Mouse (Mus musculus): ENCODE data around the gene Pdik1l. TPM values are rescaled to one million over a fixed set of nuclear protein-coding genes. Genes with fewer than 3 reads are reported as not detected.

Gene Pdik1l
- total RNA-seq, 4 experiments from 2014 or later = 15.8 to 22.4 (median 19.3) TPM

DNA sequence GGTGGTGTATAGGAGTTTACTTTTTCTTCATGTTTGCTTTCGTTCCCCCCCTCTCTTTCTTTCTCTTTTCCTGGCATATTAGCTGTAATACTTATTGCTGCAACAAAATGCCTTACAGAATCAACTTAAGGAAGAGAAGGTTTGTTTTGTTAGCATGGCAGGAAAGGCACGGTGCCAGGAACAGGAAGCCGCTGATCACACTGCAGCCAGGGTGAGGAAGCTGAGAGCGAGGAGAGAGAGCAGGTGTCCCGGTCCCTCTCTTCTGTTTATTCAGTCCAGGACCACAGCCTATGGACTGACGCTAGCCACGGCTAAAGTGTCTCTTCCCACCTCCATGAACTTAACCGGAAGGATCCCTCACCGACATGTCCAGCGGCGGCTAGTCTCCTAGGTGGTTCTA, 29.3 kb downstream of the Pdik1l start:
- DNase-seq (ENCODE audit: low spot score in 2 of 2) = no peak

DNA sequence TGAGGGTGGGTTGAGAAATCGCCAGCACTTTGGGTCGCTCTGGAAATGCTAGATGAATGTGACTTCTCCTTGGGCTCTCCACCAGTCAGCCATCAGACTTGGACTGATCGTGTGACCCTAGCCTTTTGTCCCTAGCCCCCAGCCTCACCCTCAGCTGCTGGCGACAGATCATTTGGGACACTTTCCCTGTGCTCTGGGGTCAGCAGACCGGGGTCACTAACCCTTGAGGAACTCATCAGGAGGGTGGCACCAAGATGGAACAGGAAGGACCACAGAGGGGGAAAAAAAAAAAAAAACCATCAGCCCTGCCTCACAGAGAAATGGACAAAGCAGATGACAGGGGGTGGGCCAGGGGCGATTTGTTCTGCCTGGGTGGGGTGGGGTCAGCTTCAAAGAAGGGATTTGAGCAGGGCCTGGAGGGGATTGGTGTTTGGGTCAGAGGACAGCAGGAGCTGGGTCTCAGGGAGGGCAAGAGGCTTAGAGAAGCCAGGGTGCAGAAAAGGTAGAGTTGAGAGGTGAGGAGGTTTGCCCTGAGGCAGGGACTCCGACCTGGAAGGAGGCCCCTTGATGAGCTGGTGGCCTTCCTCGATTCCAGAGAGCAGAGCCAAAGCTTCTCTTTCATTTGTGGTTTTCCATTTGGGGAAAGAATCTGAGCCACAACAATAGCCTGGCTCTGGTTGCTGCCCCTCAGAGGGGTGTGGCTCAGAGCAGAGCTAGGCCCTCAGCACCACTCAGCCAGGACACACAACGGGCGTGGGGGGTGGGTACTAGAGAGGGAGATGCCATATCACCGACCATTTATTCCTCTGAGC, 30.3 kb downstream of the Pdik1l start:
- no peak for DNase-seq (ENCODE audit: low spot score in 2 of 2)

DNA sequence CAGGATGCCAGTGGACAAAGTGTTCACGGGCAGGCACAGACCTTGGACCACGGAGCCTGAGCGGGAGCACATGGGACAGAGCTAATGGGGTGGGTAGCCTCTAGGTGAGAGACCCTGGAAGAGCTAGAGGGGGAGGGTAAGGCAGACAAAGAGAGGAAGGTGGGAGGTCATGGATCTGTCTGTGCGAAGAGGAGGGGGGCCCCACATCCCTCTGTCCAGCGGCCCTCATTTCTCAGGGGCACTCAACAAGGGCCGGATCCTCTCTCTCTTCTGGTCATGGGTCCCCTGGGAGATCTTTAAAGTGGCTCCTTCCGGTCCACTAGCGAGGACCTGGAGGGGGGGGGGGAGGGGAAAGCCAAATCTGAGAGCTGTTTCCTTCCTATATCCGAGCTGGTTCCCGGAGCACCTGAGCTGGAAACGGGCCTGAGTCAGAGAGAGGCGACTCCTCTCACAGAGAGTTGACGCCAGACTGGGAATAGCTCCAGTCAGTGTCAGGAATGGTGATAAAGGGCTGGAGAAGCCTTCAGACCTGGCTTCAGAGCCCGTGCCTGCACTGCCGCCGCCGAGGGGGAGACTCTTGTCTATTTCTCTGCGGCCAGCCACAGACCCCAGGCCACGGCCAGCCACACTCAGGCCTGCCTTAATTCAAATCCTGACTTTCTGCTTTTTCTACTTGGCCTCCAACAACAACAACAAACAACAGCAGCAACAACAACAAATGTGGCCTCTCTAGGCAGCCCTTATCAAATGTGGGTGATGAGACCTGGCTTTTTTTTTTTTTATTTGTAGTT, 31.1 kb downstream of the Pdik1l start:
- no peak for DNase-seq (ENCODE audit: low spot score in 2 of 2)

DNA sequence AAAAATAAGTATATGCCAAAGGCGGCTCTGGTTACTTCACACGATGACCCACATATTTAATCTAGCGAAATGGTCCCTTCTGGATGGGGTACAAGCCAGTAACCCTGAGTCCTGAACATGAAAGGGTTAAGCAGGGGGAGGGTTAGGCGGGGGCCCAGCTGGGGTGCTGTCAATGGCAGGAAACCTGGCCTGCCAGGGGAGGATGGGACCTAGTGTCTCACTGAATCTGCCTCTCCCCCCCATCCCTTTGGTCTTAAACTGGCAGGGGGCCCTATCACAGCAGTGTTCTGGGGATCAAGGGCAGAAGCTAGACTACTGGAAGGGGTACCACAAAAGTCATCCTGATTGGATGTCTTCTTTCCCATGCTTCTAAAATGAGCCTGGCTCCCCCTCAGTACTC, 31.8 kb downstream of the Pdik1l start:
- no peak for DNase-seq (ENCODE audit: low spot score in 2 of 2)

DNA sequence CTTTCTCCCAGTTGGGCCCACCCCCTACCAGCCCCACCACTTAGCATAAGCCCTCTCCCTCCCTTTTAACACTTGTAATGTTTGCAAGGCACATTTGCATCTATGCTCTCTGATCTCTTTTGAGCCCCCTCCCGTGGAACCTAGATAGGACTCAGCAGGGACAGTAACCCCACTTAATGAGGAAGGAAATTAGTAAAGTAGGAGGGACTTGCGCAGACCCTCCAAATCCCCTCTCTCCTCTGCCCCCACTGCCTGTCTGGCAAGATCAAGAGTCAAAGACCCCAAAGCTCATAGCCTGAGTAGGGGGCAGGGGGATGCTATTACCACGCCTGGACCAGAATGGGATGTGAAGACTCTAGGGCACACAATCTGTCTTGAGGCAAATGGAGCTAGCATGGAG, 32.9 kb downstream of the Pdik1l start:
- no peak for DNase-seq (ENCODE audit: low spot score in 2 of 2)

DNA sequence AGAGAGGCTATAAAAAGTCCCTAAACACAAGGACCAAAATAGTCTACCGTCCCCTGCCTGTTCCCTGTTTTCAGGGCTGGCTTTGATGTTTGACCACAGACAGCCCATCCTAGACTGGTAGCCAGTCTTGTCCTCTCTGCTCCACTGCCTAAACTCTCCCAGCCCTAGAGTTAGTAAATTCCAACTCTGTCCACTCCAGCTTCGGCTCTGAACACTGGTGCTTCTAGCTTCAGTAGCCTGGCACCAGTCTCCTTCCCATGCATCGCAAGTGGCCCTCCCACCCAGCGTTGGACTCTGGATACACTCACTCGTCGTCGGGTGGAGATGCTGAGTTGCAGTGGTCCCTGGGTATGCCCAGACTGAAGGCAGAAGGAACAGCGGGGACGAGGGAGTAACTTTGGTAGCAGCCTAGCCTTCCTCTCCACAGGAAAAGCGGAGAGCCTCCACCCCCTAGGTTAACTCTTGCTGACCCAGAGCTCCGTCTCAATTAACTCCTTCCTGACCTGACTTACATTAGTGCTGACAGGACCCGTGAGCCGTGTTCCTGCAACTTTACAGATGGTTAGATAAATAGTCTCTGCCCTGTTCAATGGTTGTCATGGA, 33.9 kb downstream of the Pdik1l start, which contains the start of gene Grrp1:
Grrp1 (minus strand) TSS at position 385 of the 603 bp plus-strand sequence.
- DNase-seq (ENCODE audit: low spot score in 2 of 2) = no peak

DNA sequence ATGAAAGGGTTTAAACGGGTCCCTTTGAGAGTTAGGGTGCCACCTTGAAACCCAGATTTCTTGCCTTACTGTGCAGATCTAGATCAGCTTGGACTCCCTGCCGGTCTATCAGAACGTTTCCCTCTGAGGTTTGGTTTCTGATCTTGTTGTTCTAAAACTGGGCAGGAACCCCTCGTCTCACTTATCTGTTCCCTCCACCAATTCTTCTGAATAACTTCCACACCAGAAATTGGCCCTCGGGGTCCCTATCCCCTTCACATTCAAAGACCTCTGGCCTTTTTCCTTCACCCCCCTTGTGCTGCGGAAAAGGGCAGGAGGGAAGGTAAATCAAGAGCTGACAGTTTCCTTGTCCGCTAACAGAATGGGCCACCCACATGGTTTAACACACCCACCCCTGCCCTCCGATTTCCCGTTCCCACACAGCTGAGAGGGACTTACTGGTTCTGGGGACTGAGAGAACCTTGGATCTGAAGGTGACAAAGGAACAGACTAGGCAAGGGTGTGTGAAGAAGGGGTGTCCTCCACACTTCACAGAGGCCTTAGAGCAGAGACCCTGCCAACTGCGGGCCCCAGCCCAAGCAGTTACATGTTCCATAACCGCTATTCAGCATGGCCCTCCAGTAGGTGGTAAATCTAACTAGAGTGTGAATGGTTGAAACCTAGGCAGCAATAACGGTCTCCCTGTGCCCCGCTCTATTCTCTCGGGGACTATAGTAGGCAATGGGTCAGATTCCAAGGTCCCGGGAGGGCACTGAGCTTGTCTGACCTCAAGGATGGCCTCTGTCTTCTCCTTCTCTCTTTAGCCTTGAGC, 34.6 kb downstream of the Pdik1l start:
- DNase-seq (ENCODE audit: low spot score in 2 of 2) = no peak

DNA sequence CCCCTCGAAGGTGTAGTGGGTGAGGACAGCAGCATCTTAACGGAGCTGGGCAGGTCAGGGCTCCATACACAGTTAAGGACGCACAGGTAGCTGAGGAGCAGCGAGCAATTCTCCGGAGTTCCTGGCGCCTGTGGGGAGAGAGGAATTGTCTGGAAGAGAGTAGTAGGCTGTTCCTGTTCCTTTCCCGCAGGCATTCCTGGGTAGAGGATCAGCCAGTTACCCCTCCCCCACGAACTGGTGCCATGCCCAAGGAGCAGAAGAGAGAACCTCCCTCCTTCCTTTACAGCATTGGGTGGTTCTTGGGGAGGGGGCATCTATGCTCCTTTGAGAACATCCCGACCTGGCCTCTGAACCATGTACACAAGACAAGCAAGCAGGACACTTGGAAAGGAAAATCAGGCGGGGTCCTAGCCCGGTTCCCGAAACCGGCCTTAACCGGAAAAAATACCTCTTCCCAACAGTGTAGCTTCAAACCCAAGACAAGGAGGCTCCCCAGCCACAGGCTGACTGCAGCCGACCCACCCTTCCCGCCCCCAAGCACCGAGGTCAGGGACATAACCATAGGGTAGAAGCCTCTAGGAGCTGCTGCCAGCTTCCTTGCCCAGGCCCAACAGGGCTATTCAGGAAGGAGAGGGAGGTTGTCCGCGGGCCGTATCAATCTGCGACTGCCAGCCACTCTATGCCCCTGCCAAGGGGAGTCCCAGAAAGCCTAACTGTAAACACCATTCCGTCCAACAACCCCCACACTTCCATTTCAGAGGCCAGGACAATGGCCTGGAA, 35.4 kb downstream of the Pdik1l start:
- DNase-seq (ENCODE audit: low spot score in 2 of 2) = no peak

DNA sequence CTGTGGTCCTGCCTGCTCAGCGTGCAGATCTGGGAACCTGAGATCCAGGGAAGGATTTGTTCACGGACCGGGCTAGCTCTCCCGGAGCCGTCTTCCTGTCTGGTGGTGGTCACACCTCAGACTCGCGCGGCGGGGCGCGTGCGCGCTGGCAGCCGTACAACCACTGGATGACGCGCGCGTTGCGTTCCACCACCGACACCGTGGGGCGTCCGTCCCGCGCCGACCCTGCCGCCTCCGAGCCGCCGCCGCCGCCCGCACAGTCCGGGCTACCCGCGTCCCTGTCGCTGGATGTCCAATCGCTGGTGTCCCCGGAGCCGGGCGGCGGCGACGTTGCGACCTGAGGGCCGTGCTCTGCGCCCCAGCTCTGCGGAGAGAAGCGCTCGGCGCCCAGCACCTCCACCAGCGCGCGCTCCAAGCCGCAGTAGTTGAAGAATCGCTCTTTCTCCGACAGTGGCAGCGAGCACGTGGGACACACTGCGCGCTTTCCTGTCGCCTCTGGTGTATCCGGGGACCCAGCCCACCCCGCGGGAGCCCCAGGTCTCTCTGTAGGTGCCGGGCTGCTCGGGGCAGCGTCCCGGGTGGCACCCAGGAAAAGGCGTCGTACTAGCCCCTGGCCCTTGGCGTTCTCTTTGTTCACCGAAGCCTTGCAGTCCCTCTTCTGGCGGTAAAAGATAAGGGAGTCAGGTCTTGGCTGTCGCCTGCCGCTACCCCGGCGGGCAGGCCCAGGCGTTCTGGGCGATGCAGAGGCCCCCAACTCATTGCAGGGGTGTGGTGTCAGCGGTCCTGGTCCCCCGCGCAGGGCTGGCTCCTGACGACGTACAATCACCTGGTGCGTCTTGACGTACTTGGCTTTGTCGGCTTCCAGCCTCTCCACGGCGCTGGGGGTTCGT, 36.2 kb downstream of the Pdik1l start:
- peak in 1 of 2 experiments; percentile 32 for DNase-seq (ENCODE audit: low spot score in 2 of 2)

DNA sequence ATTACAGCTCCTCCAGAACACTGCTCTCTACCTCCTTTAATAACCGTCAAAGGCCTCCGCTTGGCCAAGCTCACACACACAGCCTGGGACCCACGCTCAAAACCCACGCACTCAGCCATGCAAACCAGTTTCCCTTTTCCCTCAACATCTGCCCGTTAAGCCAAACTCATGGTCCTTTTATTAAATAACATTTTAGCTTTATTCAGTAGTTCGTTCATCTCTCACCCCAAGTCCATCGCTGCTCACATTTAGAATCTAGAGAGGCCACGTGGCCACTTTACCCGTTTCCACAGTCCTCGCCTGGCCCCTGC, 36.8 kb downstream of the Pdik1l start:
- no peak for DNase-seq (ENCODE audit: low spot score in 2 of 2)

DNA sequence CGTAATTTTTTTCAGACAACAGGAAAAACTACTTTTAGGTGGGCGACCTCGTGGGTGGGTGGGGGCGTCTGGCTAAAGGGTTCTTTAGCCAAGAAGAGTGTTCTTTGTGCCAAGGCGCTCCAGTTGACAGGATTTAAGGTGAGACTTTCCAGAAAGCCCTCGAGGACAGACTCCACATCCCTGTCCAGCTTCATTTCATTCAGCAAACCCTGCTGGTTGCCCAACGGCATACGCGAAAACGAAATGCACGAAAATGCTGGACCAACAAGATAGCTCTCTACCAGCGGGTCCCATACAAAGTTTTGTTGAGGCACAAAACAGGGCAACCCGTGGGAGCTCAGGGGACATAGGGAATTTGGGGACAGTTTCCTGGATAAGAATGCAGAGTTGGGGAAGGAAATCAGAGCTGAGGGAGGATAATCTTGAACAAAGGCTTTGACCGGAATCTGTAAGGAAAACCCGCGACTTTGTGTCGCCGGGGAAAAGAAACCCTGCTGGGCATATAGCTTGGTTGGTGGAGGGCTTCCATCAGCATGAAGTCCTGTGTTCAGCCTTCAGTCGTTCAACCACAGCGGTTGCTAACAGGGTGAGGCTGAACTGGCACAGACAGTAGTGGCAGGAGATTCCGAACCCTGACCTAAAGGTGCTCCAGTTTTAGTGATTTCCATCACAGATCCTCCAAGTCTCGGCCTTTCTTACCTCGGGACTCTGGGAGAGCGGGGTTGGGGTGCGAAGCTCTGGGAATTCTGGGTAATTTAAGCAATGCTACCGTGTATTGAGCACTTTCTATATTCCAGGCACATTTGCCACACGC, 37.4 kb downstream of the Pdik1l start:
- DNase-seq (ENCODE audit: low spot score in 2 of 2) = no peak

DNA sequence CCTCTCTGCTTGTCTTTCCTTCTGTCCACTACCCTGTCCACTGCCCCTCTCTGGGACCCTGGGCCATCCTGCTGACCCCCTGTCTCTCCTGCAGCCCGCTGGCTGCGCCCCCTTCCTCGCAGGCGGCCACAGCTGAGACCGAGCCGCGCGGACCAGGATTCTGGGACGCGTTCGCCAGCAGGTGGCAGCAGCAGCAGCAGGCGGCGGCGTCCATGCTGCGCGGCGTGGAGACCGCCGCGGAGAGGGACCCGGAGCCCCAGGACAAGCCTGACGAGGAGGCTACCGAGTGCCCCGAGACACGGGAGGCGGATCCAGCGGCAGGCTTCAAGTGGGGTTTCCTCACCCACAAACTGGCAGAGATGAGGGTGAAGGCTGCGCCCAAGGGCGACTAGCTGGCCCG, 38.0 kb downstream of the Pdik1l start:
- DNase-seq (ENCODE audit: low spot score in 2 of 2) = peak in 1 of 2 experiments; percentile 50

DNA sequence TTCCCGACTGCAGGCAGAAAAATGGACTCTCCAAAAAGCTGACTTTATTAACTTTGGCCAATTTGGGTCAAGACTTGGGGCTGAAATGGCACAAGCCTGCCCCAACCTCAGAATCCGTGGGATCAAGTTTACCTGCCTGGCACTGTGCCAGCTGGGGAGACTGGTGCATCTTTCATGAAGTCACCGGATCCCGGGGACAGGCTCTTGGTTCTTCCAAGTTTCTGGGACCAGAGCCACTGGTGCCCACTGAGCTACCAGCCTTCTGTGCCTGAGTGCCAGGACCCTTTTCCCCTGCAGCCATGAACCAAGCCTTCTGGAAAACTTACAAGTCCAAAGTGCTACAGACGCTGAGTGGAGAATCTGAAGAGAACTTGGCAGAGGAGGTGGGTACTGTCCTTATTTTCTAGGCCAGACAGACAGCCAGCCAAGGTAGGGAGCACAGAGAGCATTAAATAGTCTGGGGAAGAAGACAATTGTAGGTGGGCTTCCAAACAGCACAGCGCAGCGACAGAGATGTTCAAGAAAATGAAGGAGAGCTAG, 40.9 kb downstream of the Pdik1l start, which contains the start of gene Gm30191:
Gm30191 (plus strand) TSS at position 217 of the 540 bp plus-strand sequence.
- no peak for DNase-seq (ENCODE audit: low spot score in 2 of 2)

DNA sequence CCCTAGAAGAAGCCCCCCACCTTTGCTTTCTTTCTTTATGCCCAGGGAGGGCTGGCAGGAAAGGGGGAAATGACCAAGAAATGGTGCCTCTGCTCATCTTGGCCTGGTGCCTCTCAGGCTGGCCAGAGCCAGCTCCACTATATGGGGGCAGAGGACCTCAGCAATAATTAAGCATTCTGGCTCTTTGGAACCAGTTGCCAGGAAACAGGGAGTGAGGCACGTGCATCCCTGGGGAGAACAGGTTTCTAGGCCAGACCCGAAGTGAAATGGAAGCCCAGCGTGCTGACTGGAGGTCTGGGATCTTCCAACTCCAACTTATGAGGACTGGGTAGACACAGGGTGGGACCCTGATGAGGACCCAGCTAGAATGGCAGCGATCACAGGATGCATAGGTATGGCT, 41.4 kb downstream of the Pdik1l start:
- no peak for DNase-seq (ENCODE audit: low spot score in 2 of 2)

DNA sequence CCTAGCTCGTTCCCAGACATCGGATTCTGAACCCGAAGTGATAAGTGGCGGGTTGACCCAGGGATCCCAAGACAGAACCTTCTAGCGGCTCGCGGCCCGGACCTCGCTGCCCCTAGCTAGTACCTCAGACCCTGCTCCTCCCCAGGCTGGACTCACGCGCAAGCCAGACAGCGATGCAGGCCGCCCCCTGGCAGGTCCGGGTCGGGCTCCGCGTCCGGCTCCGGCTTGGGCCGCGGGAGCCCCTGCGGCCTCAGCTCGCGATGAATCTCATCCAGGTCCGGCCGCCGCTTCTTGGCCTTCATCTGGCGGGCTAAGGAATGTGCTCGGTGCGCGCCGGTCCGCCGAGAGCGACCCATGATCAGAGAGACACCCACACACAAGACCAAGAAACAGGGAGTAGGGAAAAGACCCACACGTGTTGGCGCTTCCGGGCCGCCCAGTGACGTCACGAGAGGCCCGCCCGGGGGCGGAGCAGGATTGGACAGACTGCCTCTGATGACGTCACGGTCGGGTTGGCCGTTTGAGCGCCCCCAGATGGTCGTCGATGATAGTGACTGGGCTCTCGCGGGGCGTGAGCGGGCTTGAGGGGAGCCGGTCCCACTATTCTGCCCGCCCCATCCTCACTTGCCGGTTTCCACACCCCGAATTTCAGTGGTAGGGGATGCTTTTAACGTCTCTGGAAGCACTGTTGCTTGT, 42.4 kb downstream of the Pdik1l start, which contains the start of gene Zfp593:
Zfp593 (minus strand) TSS at position 445 of the 696 bp plus-strand sequence.
- DNase-seq (ENCODE audit: low spot score in 2 of 2) = peak; percentile 91 to 92

DNA sequence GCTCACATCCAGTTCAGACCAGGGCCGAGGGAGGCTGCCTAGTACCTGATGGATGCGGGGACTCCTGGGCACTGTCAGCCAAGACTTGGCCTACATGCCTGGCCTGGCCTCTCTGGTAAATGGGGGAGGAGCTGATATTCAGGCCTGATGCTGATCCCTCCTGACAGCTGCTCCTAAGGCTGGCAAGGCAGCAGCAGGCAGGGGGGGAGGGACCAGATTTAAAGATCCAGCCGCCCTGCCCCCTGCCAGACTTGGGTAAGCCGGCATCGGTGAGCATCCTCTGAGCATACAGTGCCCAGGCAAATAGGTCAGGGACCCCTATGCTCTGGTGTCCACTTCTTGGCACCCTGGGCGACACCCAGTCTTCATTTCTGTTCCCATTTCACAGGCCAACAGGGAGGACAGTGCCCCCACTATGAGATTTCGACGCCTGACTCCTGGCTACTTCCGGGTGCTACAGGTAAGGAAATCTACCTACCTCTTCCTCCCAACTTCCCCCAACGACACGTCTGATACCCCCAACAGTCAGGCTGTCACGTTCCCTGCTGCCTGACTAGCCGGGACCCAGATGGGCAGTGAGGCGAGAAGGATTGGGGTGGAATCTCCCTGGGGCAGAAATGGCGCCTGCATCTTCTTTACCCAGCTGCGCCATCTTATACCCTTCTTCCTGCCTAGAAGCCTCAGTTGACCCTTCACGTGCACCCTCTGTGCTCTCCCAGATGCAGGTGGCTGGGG, 44.0 kb downstream of the Pdik1l start, which contains the start of gene E130218I03Rik:
E130218I03Rik (plus strand) TSS at position 147 of the 735 bp plus-strand sequence.
- DNase-seq (ENCODE audit: low spot score in 2 of 2) = no peak

DNA sequence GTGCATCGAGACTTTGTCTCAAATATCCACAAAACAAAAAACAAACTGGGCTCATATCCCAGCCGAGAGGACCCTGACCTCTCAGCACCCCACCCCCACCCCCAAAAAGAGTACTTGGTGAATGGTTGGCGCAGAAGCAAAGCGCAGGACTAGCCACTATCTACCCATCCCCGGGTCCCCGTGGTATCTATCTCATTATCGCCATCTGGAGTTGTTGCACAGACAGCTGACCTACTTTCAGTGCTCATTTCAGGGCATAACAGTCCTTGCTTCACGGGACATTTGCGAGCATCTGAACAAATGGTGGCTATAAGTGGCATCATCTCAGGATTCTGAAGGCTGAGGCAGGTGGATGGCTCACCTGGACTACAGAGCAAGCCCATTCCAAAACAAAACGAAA, 49.0 kb downstream of the Pdik1l start:
- no peak for DNase-seq (ENCODE audit: low spot score in 2 of 2)
